Mouse (Mus musculus) myocyte (in vitro differentiated cells): ENCODE data around the gene Cbx3. TPM values are rescaled to one million over a fixed set of nuclear protein-coding genes. Genes with fewer than 3 reads are reported as not detected.

Experiments
- H3K27me3 ChIP-seq: one replicate; pipeline ENCODE4 v1.6.1; 2011; ENCODE audit not compliant: control insufficient read depth, insufficient read depth, insufficient read length
- H3K36me3 ChIP-seq: one replicate; pipeline ENCODE4 v1.6.1; 2011; ENCODE audit not compliant: control insufficient read depth, insufficient read depth
- H3K4me2 ChIP-seq: one replicate; pipeline ENCODE4 v1.6.1; 2011; ENCODE audit warnings: low read depth, control low read depth
- H3K4me3 ChIP-seq: one replicate; pipeline ENCODE4 v1.5.1; 2011; ENCODE audit warnings: mild to moderate bottlenecking, control low read depth, moderate library complexity
- H3K79me2 ChIP-seq: one replicate; pipeline ENCODE4 v1.6.1; 2011; ENCODE audit not compliant: control insufficient read depth, insufficient read depth
- H3ac ChIP-seq: one replicate; pipeline ENCODE4 v1.6.1; 2011; ENCODE audit not compliant: control insufficient read depth, insufficient read length
- CEBPB ChIP-seq: IDR thresholded peaks from 2 replicates; pipeline ENCODE4 v1.6.1; 2011; ENCODE audit warnings: mild to moderate bottlenecking, moderate library complexity; ENCODE audit not compliant: poor library complexity, insufficient read depth, severe bottlenecking
- E2F4 ChIP-seq: IDR thresholded peaks from one replicate; pipeline ENCODE4 v1.6.1; 2011; ENCODE audit warnings: mild to moderate bottlenecking, control low read depth, moderate library complexity; ENCODE audit not compliant: insufficient read depth
- MAX ChIP-seq: IDR thresholded peaks from one replicate; pipeline ENCODE4 v1.6.1; 2011; ENCODE audit warnings: low read depth, mild to moderate bottlenecking, control low read depth
- MYOD1 ChIP-seq, 3 experiments: IDR thresholded peaks; one replicate each; pipeline ENCODE4 v1.6.1; 2011; ENCODE audit warnings: control low read depth in 2 of 3, low read depth in 2 of 3, mild to moderate bottlenecking in 2 of 3, moderate library complexity in 1 of 3; ENCODE audit not compliant: insufficient read length in 2 of 3, control insufficient read depth in 1 of 3
- MYOG ChIP-seq, 3 experiments: IDR thresholded peaks; one replicate each; pipeline ENCODE4 v1.6.1; 2011; ENCODE audit warnings: control low read depth in 2 of 3, low read depth in 2 of 3, mild to moderate bottlenecking in 2 of 3; ENCODE audit not compliant: insufficient read length in 2 of 3, control insufficient read depth in 1 of 3, insufficient read depth in 1 of 3
- POLR2A ChIP-seq: IDR thresholded peaks from one replicate; pipeline ENCODE4 v1.6.1; 2011; ENCODE audit warnings: low read depth, mild to moderate bottlenecking, control low read depth, moderate library complexity; ENCODE audit not compliant: insufficient read length
- POLR2AphosphoS2 ChIP-seq: IDR thresholded peaks from one replicate; pipeline ENCODE4 v1.6.1; 2011; ENCODE audit warnings: low read depth, control low read depth; ENCODE audit not compliant: insufficient read length
- REST ChIP-seq: IDR thresholded peaks from one replicate; pipeline ENCODE4 v1.6.1; 2011; ENCODE audit warnings: mild to moderate bottlenecking, control low read depth, moderate library complexity; ENCODE audit not compliant: insufficient read depth, insufficient read length
- SRF ChIP-seq: IDR thresholded peaks from one replicate; pipeline ENCODE4 v1.6.1; 2011; ENCODE audit warnings: low read depth; ENCODE audit not compliant: control insufficient read depth, insufficient read length
- TCF12 ChIP-seq: IDR thresholded peaks from one replicate; pipeline ENCODE4 v1.6.1; 2011; ENCODE audit warnings: mild to moderate bottlenecking, control low read depth; ENCODE audit not compliant: poor library complexity, insufficient read depth, severe bottlenecking
- TCF3 ChIP-seq: IDR thresholded peaks from one replicate; pipeline ENCODE4 v1.6.1; 2011; ENCODE audit warnings: low read depth, control low read depth; ENCODE audit not compliant: insufficient read length
- USF1 ChIP-seq: IDR thresholded peaks from one replicate; pipeline ENCODE4 v1.6.1; 2011; ENCODE audit warnings: low read depth, mild to moderate bottlenecking, control low read depth, moderate library complexity
- polyA plus RNA-seq: library from polyadenylated mRNA; unstranded; fragments of >200 nt; fragmentation: generic; extraction: Trizol; gene quantifications from one replicate; pipeline ENCODE4 v1.2.1, GENCODE M21; 2012; ENCODE audit warnings: missing spikeins

Gene Cbx3
- polyA plus RNA-seq, result 35.6 TPM

GRCm38 (mm10) chr6:51470311-51471178 is at the start of gene Cbx3:
TSS of gene Cbx3 (plus strand) at chr6:51470360.
- TF ChIP-seq CEBPB, result no peak
- TF ChIP-seq POLR2A, result peak; percentile 57
- peak in 2 of 3 experiments; percentile 13 to 55 for TF ChIP-seq MYOG (IDR thresholded peaks at IDR 0.05; ENCODE audit: control insufficient read depth in 1 of 3, insufficient read depth in 1 of 3, insufficient read length in 2 of 3, low read depth in 2 of 3)
- TF ChIP-seq POLR2AphosphoS2, result peak; percentile 16
- no peak for TF ChIP-seq SRF
- peak in 1 of 3 experiments; percentile 36 for TF ChIP-seq MYOD1 (IDR thresholded peaks at IDR 0.05; ENCODE audit: control insufficient read depth in 1 of 3, insufficient read length in 2 of 3, low read depth in 2 of 3)
- no peak for TF ChIP-seq TCF12
- peak within 1 kb of the TSS; percentile 83 for H3ac ChIP-seq
- H3K27me3 ChIP-seq, result no peaks in the 10 kb centered on the region
- H3K36me3 ChIP-seq, result peaks cover 37% of the 10 kb centered on the region
- peak within 1 kb of the TSS; percentile 80 for H3K4me3 ChIP-seq
- peak within 1 kb of the TSS; percentile 68 for H3K4me2 ChIP-seq
- H3K79me2 ChIP-seq, result peaks cover 87% of the 10 kb centered on the region

DNA sequence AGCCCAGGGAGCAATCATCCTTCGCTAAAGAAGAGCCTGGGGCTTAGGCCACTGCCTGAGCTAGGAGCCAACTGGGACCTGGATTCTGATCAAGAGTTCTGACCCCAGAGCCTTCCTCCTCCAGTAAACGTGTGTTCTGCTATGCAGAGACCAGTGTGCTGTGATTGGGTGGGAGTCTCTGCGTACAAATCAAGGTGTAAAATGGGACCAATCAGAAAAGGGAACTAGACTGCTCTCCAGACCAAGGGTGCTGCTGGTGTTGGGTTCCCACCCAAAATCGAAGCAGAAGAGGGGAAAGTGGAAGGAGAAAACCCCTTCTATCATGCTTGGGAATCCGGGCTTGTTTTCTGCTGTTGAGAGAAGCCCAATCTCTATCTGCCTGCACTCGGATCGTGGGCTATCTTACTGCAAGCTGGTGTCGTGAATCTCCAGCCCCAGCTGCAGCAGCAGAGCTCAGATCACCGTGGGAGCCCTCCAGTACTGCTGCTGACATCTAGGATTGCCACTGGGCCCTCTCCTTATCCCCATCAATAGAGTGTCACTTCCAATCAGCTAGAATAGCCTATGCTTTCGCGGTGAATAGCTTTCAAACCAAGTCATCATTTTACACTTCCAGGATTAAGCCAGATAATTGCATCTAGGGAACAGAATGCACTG is 46.6 kb upstream of the Cbx3 start:
- Histone ChIP-seq H3ac (no peak overlapping the region), H3K4me3 (no peak overlapping the region), H3K36me3 (no peaks in the 10 kb centered on the region), H3K79me2 (no peaks in the 10 kb centered on the region), H3K27me3 (peaks cover 5% of the 10 kb centered on the region), H3K4me2 (peak overlapping the region; percentile 22)
- TF ChIP-seq MAX (no peak), REST (no peak), E2F4 (no peak), MYOD1 (IDR thresholded peaks at IDR 0.05; ENCODE audit: control insufficient read depth in 1 of 3, insufficient read length in 2 of 3, low read depth in 2 of 3) (no peak), USF1 (no peak), POLR2A (no peak), TCF12 (no peak), CEBPB (no peak)

DNA sequence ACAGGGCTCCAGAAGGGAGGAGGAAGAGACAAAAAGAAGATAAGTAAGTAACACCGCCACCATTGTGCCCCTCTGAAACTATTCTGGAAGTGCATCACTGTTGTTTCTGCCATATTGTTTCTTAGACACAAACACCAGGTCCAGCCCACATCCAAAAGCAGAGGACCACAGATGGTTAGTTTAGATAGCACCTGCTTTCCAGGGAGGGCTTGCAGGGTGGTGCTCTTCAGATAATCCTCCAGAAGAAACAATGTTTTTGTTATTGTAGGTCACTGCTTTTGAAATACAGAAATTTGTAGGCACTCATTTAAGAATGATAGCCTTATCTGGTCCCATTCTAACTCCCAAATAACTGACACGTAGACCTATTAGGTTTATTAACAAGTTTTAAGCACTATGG is 45.6 kb upstream of the Cbx3 start:
- no peak for TF ChIP-seq MYOD1 (IDR thresholded peaks at IDR 0.05; ENCODE audit: control insufficient read depth in 1 of 3, insufficient read length in 2 of 3, low read depth in 2 of 3)
- TF ChIP-seq MYOG (IDR thresholded peaks at IDR 0.05; ENCODE audit: control insufficient read depth in 1 of 3, insufficient read depth in 1 of 3, insufficient read length in 2 of 3, low read depth in 2 of 3), result no peak
- TF ChIP-seq E2F4, result no peak
- no peak for TF ChIP-seq USF1
- no peak for TF ChIP-seq CEBPB
- TF ChIP-seq POLR2AphosphoS2, result no peak
- no peak for TF ChIP-seq TCF12
- no peak for TF ChIP-seq POLR2A
- no peak for TF ChIP-seq REST
- no peak for TF ChIP-seq MAX
- no peak for TF ChIP-seq SRF
- no peak for TF ChIP-seq TCF3
- no peak overlapping the region for H3K4me2 ChIP-seq
- H3K79me2 ChIP-seq, result no peaks in the 10 kb centered on the region
- H3ac ChIP-seq, result no peak overlapping the region
- H3K27me3 ChIP-seq, result peaks cover 5% of the 10 kb centered on the region
- H3K4me3 ChIP-seq, result no peak overlapping the region
- no peaks in the 10 kb centered on the region for H3K36me3 ChIP-seq

- TF ChIP-seq MYOD1 (IDR thresholded peaks at IDR 0.05; ENCODE audit: control insufficient read depth in 1 of 3, insufficient read length in 2 of 3, low read depth in 2 of 3) (no peak), TCF12 (no peak), SRF (no peak), MYOG (IDR thresholded peaks at IDR 0.05; ENCODE audit: control insufficient read depth in 1 of 3, insufficient read depth in 1 of 3, insufficient read length in 2 of 3, low read depth in 2 of 3) (no peak), POLR2A (no peak), CEBPB (no peak), POLR2AphosphoS2 (no peak), TCF3 (no peak)
- Histone ChIP-seq H3K36me3 (no peaks in the 10 kb centered on the region), H3K79me2 (no peaks in the 10 kb centered on the region), H3K4me3 (no peak within 1 kb of the TSS), H3K27me3 (peaks cover 25% of the 10 kb centered on the region), H3K4me2 (peak within 1 kb of the TSS; percentile 24), H3ac (no peak within 1 kb of the TSS)
These were observed 37.4 kb upstream of the Cbx3 start, which contains the start of gene Nfe2l3 for GRCm38 (mm10) chr6:51432535-51433397. TSS of gene Nfe2l3 (plus strand) at chr6:51432670.
